Comparison of ENCODE assay signal across 10 mouse cellular contexts in the genomic region with DNA sequence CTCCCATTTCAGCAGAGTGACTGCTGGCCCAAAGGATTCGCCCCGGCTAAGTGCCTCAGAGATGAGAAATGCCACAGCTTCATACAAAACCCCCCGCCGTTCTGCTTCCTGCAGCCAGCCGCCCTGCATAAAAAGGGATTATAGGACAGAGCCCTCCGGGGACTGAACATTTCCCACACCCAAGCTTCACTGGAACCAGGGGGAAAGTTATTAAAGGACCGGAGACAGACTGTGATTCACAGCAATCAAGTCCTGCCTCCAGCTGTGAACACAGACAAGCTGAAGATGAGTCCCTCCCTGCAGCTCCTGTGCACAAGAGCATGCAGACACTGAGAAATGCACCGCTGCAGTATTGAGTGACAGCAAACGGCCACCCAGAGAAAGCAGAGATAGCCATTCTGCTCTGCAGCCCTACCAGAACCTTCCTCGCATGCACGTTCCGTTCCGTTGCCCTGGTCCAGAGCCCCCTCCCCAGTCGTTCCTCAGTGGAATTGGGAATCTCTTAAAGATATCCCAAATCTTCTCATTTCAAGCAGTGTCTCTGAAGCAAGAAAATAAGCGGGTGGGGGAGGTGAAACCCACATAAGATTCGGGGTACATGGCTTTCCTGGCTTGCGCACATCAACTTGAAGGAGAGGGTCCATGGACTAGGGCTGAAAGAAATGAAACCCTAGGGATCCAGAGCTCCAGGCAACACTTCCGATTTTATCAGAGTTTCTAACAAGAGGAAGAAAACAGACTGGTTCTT. TPM values are rescaled to one million over a fixed set of nuclear protein-coding genes. Genes with fewer than 3 reads are reported as not detected.
DNase-seq lines count a peak whose midpoint lies in the region; ATAC-seq and TF ChIP-seq lines count a peak whose summit lies in the region.
"Had no signal": no experiment of that assay in that cellular context is flagged by ENCODE, and none has a peak within 500 bp of the region (broad histone marks: within the 10 kb centered on the region; RNA-seq: fewer than 3 reads in every experiment).

No protein-coding gene starts in this region.

- H3K9ac ChIP-seq in heart, postnatal 0 days (replicated peaks; ENCODE audit: low read depth, low read length), result peak overlapping the region; percentile 53
- H3K9ac ChIP-seq in midbrain, embryonic 11.5 days (ENCODE audit: low read length), result peak overlapping the region; percentile 47; the same call in 1 of the 2 replicates

- 17% methylated on average over 18 of the region's 18 CpGs for WGBS in heart, postnatal 0 days
- 4% methylated on average over 18 of the region's 18 CpGs for WGBS in midbrain, embryonic 11.5 days

- H3K36me3 ChIP-seq in heart, postnatal 0 days (replicated peaks; ENCODE audit: control insufficient read depth, insufficient read depth, low read length), result no peaks in the 10 kb centered on the region
- no peaks in the 10 kb centered on the region for H3K36me3 ChIP-seq in midbrain, embryonic 11.5 days (ENCODE audit: control insufficient read depth, insufficient read depth, low read length)

- no peak for TF ChIP-seq POLR2A in brain, embryonic 14.5 days (IDR thresholded peaks at IDR 0.05; ENCODE audit: borderline replicate concordance, extremely low read depth, insufficient read depth, insufficient read length, poor library complexity, severe bottlenecking)

- ATAC-seq in heart, postnatal 0 days (ENCODE audit: insufficient read depth, low read depth), result no peak
- peak; percentile 53 for ATAC-seq in midbrain, embryonic 11.5 days (ENCODE audit: low FRiP score)

- H3K4me1 ChIP-seq in heart, postnatal 0 days (ENCODE audit: control insufficient read depth, insufficient read depth), result peaks cover 40% of the 10 kb centered on the region
- peaks cover 32% of the 10 kb centered on the region for H3K4me1 ChIP-seq in midbrain, embryonic 11.5 days (ENCODE audit: control insufficient read depth, insufficient read depth, low read length)

- H3K27me3 ChIP-seq in heart, postnatal 0 days (ENCODE audit: control insufficient read depth, insufficient read depth, low read length), result no peaks in the 10 kb centered on the region
- H3K27me3 ChIP-seq in midbrain, embryonic 11.5 days (ENCODE audit: control insufficient read depth, insufficient read depth, low read length), result peaks cover 17% of the 10 kb centered on the region; the same call in 1 of the 2 replicates

- H3K4me3 ChIP-seq in heart, postnatal 0 days (ENCODE audit: low read depth, low read length), result peak overlapping the region; percentile 20
- H3K4me3 ChIP-seq in midbrain, embryonic 11.5 days (ENCODE audit: low read depth, low read length), result peak overlapping the region; percentile 2; the same call in 1 of the 2 replicates

- H3K27ac ChIP-seq in heart, postnatal 0 days (ENCODE audit: low read depth), result peak overlapping the region; percentile 47
- H3K27ac ChIP-seq in midbrain, embryonic 11.5 days (ENCODE audit: low read depth, low read length), result peak overlapping the region; percentile 55; the same call in 1 of the 2 replicates

- peak overlapping the region; percentile 70 for H3K4me2 ChIP-seq in heart, postnatal 0 days (ENCODE audit: low read depth, low read length)
- peak overlapping the region; percentile 37 for H3K4me2 ChIP-seq in midbrain, embryonic 11.5 days

- H3K9me3 ChIP-seq in heart, postnatal 0 days (replicated peaks; ENCODE audit: control insufficient read depth, low read length), result no peaks in the 10 kb centered on the region
- H3K9me3 ChIP-seq in midbrain, embryonic 11.5 days (ENCODE audit: control insufficient read depth, low read length), result no peaks in the 10 kb centered on the region

- TF ChIP-seq EP300 in heart, postnatal 0 days (IDR thresholded peaks at IDR 0.05; ENCODE audit: low read depth), result no peak

- no peak for TF ChIP-seq CTCF in brain, embryonic 14.5 days (IDR thresholded peaks at IDR 0.05; ENCODE audit: borderline replicate concordance, extremely low read depth, insufficient read depth, insufficient read length)
- no peak for TF ChIP-seq CTCF in heart, postnatal 0 days (IDR thresholded peaks at IDR 0.05; ENCODE audit: low read depth)

- peak; percentile 27 to 72 for DNase-seq in adrenal gland, adult (ENCODE audit: inconsistent age in 2 of 2, low spot score in 1 of 2)
- no peak for DNase-seq in adrenal gland, adult 8-10 months
- DNase-seq in brain, embryonic 14.5 days (ENCODE audit: low read depth), result peak; percentile 77
- DNase-seq in heart, postnatal 0 days (ENCODE audit: low spot score), result no peak
- peak; percentile 95 for DNase-seq in midbrain, embryonic 11.5 days (ENCODE audit: low spot score, missing footprints)
- DNase-seq in ovary, postnatal 10 days (ENCODE audit: low spot score), result no peak
- no peak for DNase-seq in ovary, adult 18-20 months (ENCODE audit: low spot score)
- no peak for DNase-seq in left cerebral cortex, adult 8-10 months (ENCODE audit: low spot score in 2 of 2)

RNA-seq across cellular contexts. Expression of a gene that starts 2.8 kb away (rescaled TPM):
- total RNA-seq in adrenal gland, adult 8-10 months (2022), result 10 to 100 TPM; 55.7 to 66.0 (median 59.2) TPM
- 10.0 and 22.6 TPM in 2 replicates for polyA plus RNA-seq in brain, embryonic 14.5 days (2012; rRNA removed)
- total RNA-seq in heart, postnatal 0 days (2014; rRNA removed; ENCODE audit: low replicate concordance), result 40.2 and 48.7 TPM in 2 replicates
- 161 and 164 TPM in 2 replicates for polyA plus RNA-seq in heart, postnatal 0 days (2015; fragmentation: Nextera tagmentation; extraction: Ambion mirVana)
- 30.1 and 32.0 TPM in 2 replicates for polyA plus RNA-seq in midbrain, embryonic 11.5 days (2014; fragmentation: Nextera tagmentation; extraction: Ambion mirVana)
- total RNA-seq in left cerebral cortex, adult 8-10 months (2022), result 100 to 1,000 TPM; 165 to 185 (median 176) TPM

RNA-seq across cellular contexts. Expression of a gene that starts 20.5 kb away (rescaled TPM):
- total RNA-seq in adrenal gland, adult 8-10 months (2022), result under 1 TPM in 2 of 4 experiments, not detected in 2; 0.13 to 0.15 TPM
- polyA plus RNA-seq in brain, embryonic 14.5 days (2012; rRNA removed), result 0.03 and 0.09 TPM in 2 replicates
- not detected in 2 replicates for total RNA-seq in heart, postnatal 0 days (2014; rRNA removed; ENCODE audit: low replicate concordance)
- polyA plus RNA-seq in heart, postnatal 0 days (2015; fragmentation: Nextera tagmentation; extraction: Ambion mirVana), result 0.27 and 0.30 TPM in 2 replicates
- polyA plus RNA-seq in midbrain, embryonic 11.5 days (2014; fragmentation: Nextera tagmentation; extraction: Ambion mirVana), result 0.10 and 0.18 TPM in 2 replicates
- total RNA-seq in left cerebral cortex, adult 8-10 months (2022), result under 1 TPM; 0.14 to 0.55 (median 0.31) TPM
- polyA plus RNA-seq: spleen, adult 2 months had no signal

RNA-seq across cellular contexts. Expression of a gene that starts 29.0 kb away (rescaled TPM):
- total RNA-seq in adrenal gland, adult 8-10 months (2022), result 10 to 100 TPM; 39.1 to 49.2 (median 46.0) TPM
- polyA plus RNA-seq in brain, embryonic 14.5 days (2012; rRNA removed), result 35.8 and 38.1 TPM in 2 replicates
- total RNA-seq in heart, postnatal 0 days (2014; rRNA removed; ENCODE audit: low replicate concordance), result 82.0 and 97.7 TPM in 2 replicates
- 56.0 and 64.6 TPM in 2 replicates for polyA plus RNA-seq in heart, postnatal 0 days (2015; fragmentation: Nextera tagmentation; extraction: Ambion mirVana)
- polyA plus RNA-seq in midbrain, embryonic 11.5 days (2014; fragmentation: Nextera tagmentation; extraction: Ambion mirVana), result 24.0 and 24.7 TPM in 2 replicates
- 10 to 100 TPM; 70.2 to 87.9 (median 76.7) TPM for total RNA-seq in left cerebral cortex, adult 8-10 months (2022)

RNA-seq across cellular contexts. Expression of a gene that starts 31.6 kb away (rescaled TPM):
- 1 to 10 TPM; 2.0 to 6.4 (median 4.3) TPM for total RNA-seq in adrenal gland, adult 8-10 months (2022)
- 2.7 and 3.7 TPM in 2 replicates for polyA plus RNA-seq in brain, embryonic 14.5 days (2012; rRNA removed)
- total RNA-seq in heart, postnatal 0 days (2014; rRNA removed; ENCODE audit: low replicate concordance), result 14.5 TPM in 1 of 2 replicates, not detected in the other
- 4.0 and 4.5 TPM in 2 replicates for polyA plus RNA-seq in heart, postnatal 0 days (2015; fragmentation: Nextera tagmentation; extraction: Ambion mirVana)
- 2.1 and 3.7 TPM in 2 replicates for polyA plus RNA-seq in midbrain, embryonic 11.5 days (2014; fragmentation: Nextera tagmentation; extraction: Ambion mirVana)
- total RNA-seq in left cerebral cortex, adult 8-10 months (2022), result 1 to 10 TPM; 1.7 to 2.8 (median 2.6) TPM
- total RNA-seq: hematopoietic stem cell, adult 5-6 weeks had no signal

RNA-seq across cellular contexts. Expression of a gene that starts 40.9 kb away (rescaled TPM):
- total RNA-seq in adrenal gland, adult 8-10 months (2022), result 10 to 100 TPM; 21.8 to 34.4 (median 28.3) TPM
- polyA plus RNA-seq in brain, embryonic 14.5 days (2012; rRNA removed), result 16.5 and 18.2 TPM in 2 replicates
- 22.7 and 60.5 TPM in 2 replicates for total RNA-seq in heart, postnatal 0 days (2014; rRNA removed; ENCODE audit: low replicate concordance)
- polyA plus RNA-seq in heart, postnatal 0 days (2015; fragmentation: Nextera tagmentation; extraction: Ambion mirVana), result 24.6 TPM in 2 replicates
- 25.5 and 27.3 TPM in 2 replicates for polyA plus RNA-seq in midbrain, embryonic 11.5 days (2014; fragmentation: Nextera tagmentation; extraction: Ambion mirVana)
- total RNA-seq in left cerebral cortex, adult 8-10 months (2022), result 10 to 100 TPM in 3 of 4 experiments, 1 to 10 TPM in 1; 9.1 to 63.9 (median 28.2) TPM

Comparison
In these comparisons a context has a peak if more than half of its experiments do, and no peak if none do; other contexts are left out.
1. DNase-seq: peak in adrenal gland, adult (2 of 2), brain, embryonic 14.5 days (single experiment) and midbrain, embryonic 11.5 days (single experiment); none in adrenal gland, adult 8-10 months (single experiment), heart, postnatal 0 days (single experiment), ovary, postnatal 10 days (single experiment), ovary, adult 18-20 months (single experiment) and left cerebral cortex, adult 8-10 months (0 of 2).